Comparison of ENCODE assay signal across 29 mouse cellular contexts in genomic region chr6:115015461-115015860, GRCm38 (mm10). TPM values are rescaled to one million over a fixed set of nuclear protein-coding genes. Genes with fewer than 3 reads are reported as not detected.
A peak's percentile ranks its signal among the peaks of the same experiment; 100 is the strongest.
DNase-seq lines count a peak whose midpoint lies in the region; ATAC-seq and TF ChIP-seq lines count a peak whose summit lies in the region.
"Had no signal": no experiment of that assay in that cellular context is flagged by ENCODE, and none has a peak within 500 bp of the region (broad histone marks: within the 10 kb centered on the region; RNA-seq: fewer than 3 reads in every experiment).

No protein-coding gene starts in this region.

- peak; percentile 19 to 38 for DNase-seq in lung, adult 18-20 months
- no peak for DNase-seq in lung, adult 2 months
- peak; percentile 13 for DNase-seq in lung, postnatal 14 days
- DNase-seq in cerebellum, adult 9-11 months: no peak
- DNase-seq in thymus, postnatal 36 days: no peak
- DNase-seq in adrenal gland, postnatal 14 days: no peak
- DNase-seq: adrenal gland, postnatal 36 days; cerebellum, adult 2 months; cerebellum, postnatal 25 days; gastrocnemius, adult 2 months; kidney, adult 2 months; kidney, postnatal 4 days; liver; retina, postnatal 1 day; right cerebral cortex, postnatal 25 days; thymus, adult 18-20 months; thymus, postnatal 25 days had no signal

- peak; percentile 85 for ATAC-seq in neutrophil, adult 5-6 weeks (ENCODE audit: extremely low read depth, insufficient number of reproducible peaks, low FRiP score, poor library complexity, severe bottlenecking)
- ATAC-seq: CD4-positive, CD25-positive, alpha-beta regulatory T cell, adult 4 months; forebrain, embryonic 16.5 days; hindbrain, postnatal 0 days; intestine, embryonic 15.5 days; midbrain, embryonic 16.5 days had no signal

- H3K4me1 ChIP-seq in lung, adult 2 months (ENCODE audit: control insufficient read depth, insufficient read depth, low read length): no peaks in the 10 kb centered on the region
- H3K4me1 ChIP-seq in megakaryocyte, embryonic 14.5 days: peaks cover 24% of the 10 kb centered on the region
- H3K4me1 ChIP-seq: heart, embryonic 10.5 days; heart, embryonic 15.5 days; hindbrain, embryonic 12.5 days; intestine, embryonic 15.5 days; liver, embryonic 15.5 days; stomach, embryonic 15.5 days had no signal

- peaks cover 80% of the 10 kb centered on the region for H3K36me3 ChIP-seq in megakaryocyte, embryonic 14.5 days (replicated peaks; ENCODE audit: low read length)

- 79% methylated on average over 13 of the region's 13 CpGs for WGBS in lung, adult 2 months

- no peak overlapping the region for H3K4me3 ChIP-seq in lung, adult 2 months (replicated peaks; ENCODE audit: extremely low read depth, low read depth, low read length)
- H3K4me3 ChIP-seq in megakaryocyte, embryonic 14.5 days (replicated peaks): peak overlapping the region; percentile 2
- H3K4me3 ChIP-seq: gastrocnemius, adult 2 months; heart, embryonic 10.5 days; heart, embryonic 15.5 days; hindbrain, embryonic 12.5 days; intestine, embryonic 15.5 days; liver, embryonic 15.5 days; stomach, embryonic 15.5 days had no signal

- no peak for TF ChIP-seq CTCF in lung, adult 2 months (IDR thresholded peaks at IDR 0.05; ENCODE audit: insufficient read depth, low read length)

- no peaks in the 10 kb centered on the region for H3K9me3 ChIP-seq in megakaryocyte, embryonic 14.5 days
- H3K9me3 ChIP-seq: heart, embryonic 10.5 days; heart, embryonic 15.5 days; hindbrain, embryonic 12.5 days; intestine, embryonic 15.5 days; liver, embryonic 15.5 days; stomach, embryonic 15.5 days had no signal

- H3K27me3 ChIP-seq in megakaryocyte, embryonic 14.5 days (replicated peaks): no peaks in the 10 kb centered on the region
- H3K27me3 ChIP-seq: heart, embryonic 15.5 days; hindbrain, embryonic 12.5 days; intestine, embryonic 15.5 days; liver, embryonic 15.5 days; stomach, embryonic 15.5 days had no signal

- TF ChIP-seq POLR2A in lung, adult 2 months (IDR thresholded peaks at IDR 0.05; ENCODE audit: borderline replicate concordance, extremely low read depth, low read depth, low read length): no peak

RNA-seq across cellular contexts. Expression of gene Tamm41, which starts 22.2 kb away (rescaled TPM):
- polyA plus RNA-seq in lung, adult 2 months (2012; rRNA removed): 18.3 and 19.1 TPM in 2 replicates
- polyA plus RNA-seq in megakaryocyte, embryonic 14.5 days (2012; ENCODE audit: insufficient read depth, low replicate concordance): 10.1 and 11.7 TPM in 2 replicates
- total RNA-seq in neutrophil, adult 5-6 weeks (2017): 18.9 and 33.6 TPM in 2 replicates
- total RNA-seq in adrenal gland, postnatal 14 days (2021): 23.2 and 27.1 TPM in 2 replicates

RNA-seq across cellular contexts. Expression of gene Vgll4, which starts 45.7 kb away (rescaled TPM):
- 80.8 and 81.7 TPM in 2 replicates for polyA plus RNA-seq in lung, adult 2 months (2012; rRNA removed)
- 30.5 and 59.7 TPM in 2 replicates for polyA plus RNA-seq in megakaryocyte, embryonic 14.5 days (2012; ENCODE audit: insufficient read depth, low replicate concordance)
- 73.7 and 82.9 TPM in 2 replicates for total RNA-seq in neutrophil, adult 5-6 weeks (2017)
- 60.2 and 71.6 TPM in 2 replicates for total RNA-seq in adrenal gland, postnatal 14 days (2021)

Comparison
In these comparisons a context has a peak if more than half of its experiments do, and no peak if none do; other contexts are left out.
1. DNase-seq: peak in lung, adult 18-20 months (2 of 2) and lung, postnatal 14 days (single experiment); none in lung, adult 2 months (single experiment), cerebellum, adult 9-11 months (single experiment), thymus, postnatal 36 days (0 of 2) and adrenal gland, postnatal 14 days (single experiment).